Mouse (Mus musculus) brown adipose tissue, adult 24 weeks (tissue): ENCODE data around the gene Olfr937. TPM values are rescaled to one million over a fixed set of nuclear protein-coding genes. Genes with fewer than 3 reads are reported as not detected.

Source experiments
- H3K27ac ChIP-seq: fragments of 200-500 bp; replicated peaks from 2 replicates; pipeline ENCODE4 v1.5.1; 2012; ENCODE audit warnings: low read depth, mild to moderate bottlenecking, low read length
- H3K4me1 ChIP-seq: fragments of 200-500 bp; 2 replicates; pipeline ENCODE4 v1.6.1; 2012; ENCODE audit warnings: low read length, mixed read lengths; ENCODE audit not compliant: control insufficient read depth, insufficient read depth, insufficient read length
- H3K4me3 ChIP-seq: fragments of 200-500 bp; 2 replicates; pipeline ENCODE4 v1.5.1; 2012; ENCODE audit warnings: low read depth, mild to moderate bottlenecking, low read length, moderate library complexity; ENCODE audit not compliant: insufficient read depth
- polyA plus RNA-seq: library from polyadenylated mRNA; stranded (reverse); fragments of >200 nt; gene quantifications from 2 replicates; pipeline ENCODE4 v1.2.4, GENCODE M21; 2012; ENCODE audit not compliant: missing spikeins, insufficient read depth, insufficient read length

Gene Olfr937
- polyA plus RNA-seq = not detected in 2 replicates

- H3K4me3 ChIP-seq = no peak within 1 kb of the TSS
- H3K27ac ChIP-seq = no peak within 1 kb of the TSS
- no peaks in the 10 kb centered on the region for H3K4me1 ChIP-seq
Measured at GRCm38 (mm10) chr9:39064851-39065250, at the start of gene Olfr937. Olfr937 (minus strand) TSS chr9:39064951.

GRCm38 (mm10) chr9:39078787-39079186, 14.0 kb upstream of the Olfr937 start, which contains the start of gene Olfr938:
Olfr938 (minus strand) TSS chr9:39078887.
- no peaks in the 10 kb centered on the region for H3K4me1 ChIP-seq
- H3K4me3 ChIP-seq = no peak within 1 kb of the TSS
- H3K27ac ChIP-seq = no peak within 1 kb of the TSS

- no peaks in the 10 kb centered on the region for H3K4me1 ChIP-seq
- H3K27ac ChIP-seq = no peak within 1 kb of the TSS
- no peak within 1 kb of the TSS for H3K4me3 ChIP-seq
Measured at GRCm38 (mm10) chr9:39023277-39023676, 41.5 kb downstream of the Olfr937 start, which contains the start of gene Olfr146. Olfr146 (minus strand) TSS chr9:39023377.

Other genes with a start within 250 kb of the Olfr937 start
- not detected in 2 replicates for gene Olfr923, start 238.4 kb downstream of the Olfr937 start, polyA plus RNA-seq
- not detected in 2 replicates for gene Olfr924, start 220.5 kb downstream of the Olfr937 start, polyA plus RNA-seq
- not detected in 2 replicates for gene Olfr26, start 209.9 kb downstream of the Olfr937 start, polyA plus RNA-seq
- gene Olfr926, start 187.8 kb downstream of the Olfr937 start, polyA plus RNA-seq = not detected in 2 replicates
- not detected in 2 replicates for gene Olfr930, start 135.1 kb downstream of the Olfr937 start, polyA plus RNA-seq
- gene Olfr933, start 92.6 kb downstream of the Olfr937 start, polyA plus RNA-seq = not detected in 2 replicates
- not detected in 2 replicates for gene Olfr934, start 76.6 kb downstream of the Olfr937 start, polyA plus RNA-seq
- gene Olfr935, start 65.3 kb downstream of the Olfr937 start, polyA plus RNA-seq = not detected in 2 replicates
- gene Olfr146, start 41.6 kb downstream of the Olfr937 start, polyA plus RNA-seq = not detected in 2 replicates
- gene Olfr938, start 13.9 kb upstream of the Olfr937 start, polyA plus RNA-seq = not detected in 2 replicates
- gene Olfr27, start 63.2 kb upstream of the Olfr937 start, polyA plus RNA-seq = not detected in 2 replicates
- gene Olfr943, start 101.4 kb upstream of the Olfr937 start, polyA plus RNA-seq = not detected in 2 replicates
- not detected in 2 replicates for gene Olfr944, start 137.0 kb upstream of the Olfr937 start, polyA plus RNA-seq
- not detected in 2 replicates for gene Olfr1537, start 185.0 kb upstream of the Olfr937 start, polyA plus RNA-seq
- not detected in 2 replicates for gene Olfr945, start 211.9 kb upstream of the Olfr937 start, polyA plus RNA-seq